Mouse (Mus musculus) C2C12 (cell line): ENCODE measurements at regions not wholly inside any gene's neighbourhood (a gene's known extent, or its start where the extent isn't known, plus 50 kb on each side); places are given as distances from the start of the nearest gene placed in this dataset.

Experiments used
- H3K27me3 ChIP-seq: one replicate; pipeline ENCODE4 v1.6.1; 2011; ENCODE audit not compliant: control insufficient read depth, insufficient read depth, insufficient read length
- H3K36me3 ChIP-seq: one replicate; pipeline ENCODE4 v1.6.1; 2011; ENCODE audit not compliant: control insufficient read depth, insufficient read depth
- H3K4me3 ChIP-seq: one replicate; pipeline ENCODE4 v1.5.1; 2011; ENCODE audit warnings: mild to moderate bottlenecking, control low read depth; ENCODE audit not compliant: poor library complexity, insufficient read depth, severe bottlenecking
- H3K79me2 ChIP-seq: one replicate; pipeline ENCODE4 v1.6.1; 2011; ENCODE audit not compliant: control insufficient read depth, insufficient read depth
- H3K79me3 ChIP-seq: one replicate; pipeline ENCODE4 v1.6.1; 2011; ENCODE audit warnings: low read depth, control low read depth
- H3ac ChIP-seq: one replicate; pipeline ENCODE3; 2011; ENCODE audit warnings: low read depth; ENCODE audit not compliant: control insufficient read depth, insufficient read length
- CEBPB ChIP-seq: IDR thresholded peaks from one replicate; pipeline ENCODE4 v1.6.1; 2011; ENCODE audit warnings: low read depth, mild to moderate bottlenecking, control low read depth, moderate library complexity
- CTCF ChIP-seq: IDR thresholded peaks from one replicate; pipeline ENCODE4 v1.5.1; 2011; ENCODE audit not compliant: control insufficient read depth, insufficient read depth, insufficient read length
- FOSL1 ChIP-seq: IDR thresholded peaks from one replicate; pipeline ENCODE4 v1.8.0; 2011; ENCODE audit warnings: mild to moderate bottlenecking, low read length; ENCODE audit not compliant: poor library complexity, insufficient read depth, severe bottlenecking
- MAX ChIP-seq: IDR thresholded peaks from one replicate; pipeline ENCODE4 v1.6.1; 2011; ENCODE audit warnings: mild to moderate bottlenecking, control low read depth
- MYOD1 ChIP-seq: IDR thresholded peaks from one replicate; pipeline ENCODE4 v1.6.1; 2011; ENCODE audit warnings: low read depth; ENCODE audit not compliant: control insufficient read depth, insufficient read length
- MYOG ChIP-seq: IDR thresholded peaks from one replicate; pipeline ENCODE4 v1.6.1; 2011; ENCODE audit not compliant: control insufficient read depth, insufficient read length; ENCODE audit errors: extremely low read depth
- USF1 ChIP-seq: IDR thresholded peaks from one replicate; pipeline ENCODE4 v1.6.1; 2011; ENCODE audit warnings: low read depth, mild to moderate bottlenecking, control low read depth, moderate library complexity

- H3K36me3 ChIP-seq: no peaks in the 10 kb centered on the region
- no peaks in the 10 kb centered on the region for H3K79me3 ChIP-seq
- no peak overlapping the region for H3K4me3 ChIP-seq
- TF ChIP-seq USF1 (no peak), CTCF (no peak), FOSL1 (no peak)
- H3ac ChIP-seq: no peak overlapping the region
- no peaks in the 10 kb centered on the region for H3K79me2 ChIP-seq
- no peaks in the 10 kb centered on the region for H3K27me3 ChIP-seq
These were observed 161.6 kb downstream of the Zfp36l2 start for GRCm38 (mm10) chr17:84026110-84026509.

GRCm38 (mm10) chr17:84022358-84022757 is 165.4 kb downstream of the Zfp36l2 start:
- TF ChIP-seq CEBPB (no peak), MAX (no peak), MYOD1 (no peak), USF1 (no peak), MYOG (no peak), FOSL1 (no peak), CTCF (no peak)

GRCm38 (mm10) chr17:84018817-84019216 is 168.9 kb downstream of the Zfp36l2 start:
- TF ChIP-seq MAX: no peak
- no peak for TF ChIP-seq MYOD1
- no peak for TF ChIP-seq FOSL1
- TF ChIP-seq CTCF: no peak
- TF ChIP-seq USF1: no peak
- TF ChIP-seq CEBPB: no peak
- no peak for TF ChIP-seq MYOG
- Histone ChIP-seq H3K79me3 (no peaks in the 10 kb centered on the region), H3K27me3 (no peaks in the 10 kb centered on the region), H3ac (no peak overlapping the region), H3K36me3 (no peaks in the 10 kb centered on the region), H3K4me3 (no peak overlapping the region), H3K79me2 (no peaks in the 10 kb centered on the region)

More at GRCm38 (mm10) chr17:84022358-84022757, 165.4 kb downstream of the Zfp36l2 start:
- Histone ChIP-seq H3K79me3 (no peaks in the 10 kb centered on the region), H3K36me3 (no peaks in the 10 kb centered on the region), H3K79me2 (no peaks in the 10 kb centered on the region), H3K4me3 (no peak overlapping the region), H3ac (no peak overlapping the region), H3K27me3 (no peaks in the 10 kb centered on the region)

GRCm38 (mm10) chr17:84017891-84018290 is 169.9 kb downstream of the Zfp36l2 start:
- H3K79me3 ChIP-seq: no peaks in the 10 kb centered on the region

GRCm38 (mm10) chr17:84014287-84015039 is 166.7 kb upstream of the Haao start:
- no peak overlapping the region for H3K4me3 ChIP-seq
- no peaks in the 10 kb centered on the region for H3K79me2 ChIP-seq
- TF ChIP-seq FOSL1: no peak
- no peak for TF ChIP-seq CTCF
- TF ChIP-seq CEBPB: no peak
- no peak for TF ChIP-seq MYOG
- no peak for TF ChIP-seq MAX
- TF ChIP-seq MYOD1: no peak
- TF ChIP-seq USF1: no peak
- no peak overlapping the region for H3ac ChIP-seq
- H3K36me3 ChIP-seq: no peaks in the 10 kb centered on the region
- no peaks in the 10 kb centered on the region for H3K27me3 ChIP-seq
- H3K79me3 ChIP-seq: no peaks in the 10 kb centered on the region

More at GRCm38 (mm10) chr17:84017891-84018290, 169.9 kb downstream of the Zfp36l2 start:
- no peaks in the 10 kb centered on the region for H3K27me3 ChIP-seq
- no peak for TF ChIP-seq USF1
- H3K4me3 ChIP-seq: no peak overlapping the region
- H3K36me3 ChIP-seq: no peaks in the 10 kb centered on the region
- no peaks in the 10 kb centered on the region for H3K79me2 ChIP-seq
- H3ac ChIP-seq: no peak overlapping the region

GRCm38 (mm10) chr17:84010492-84011060 is 162.8 kb upstream of the Haao start:
- H3ac ChIP-seq: no peak overlapping the region
- no peaks in the 10 kb centered on the region for H3K36me3 ChIP-seq
- no peaks in the 10 kb centered on the region for H3K79me3 ChIP-seq
- no peaks in the 10 kb centered on the region for H3K27me3 ChIP-seq
- H3K79me2 ChIP-seq: no peaks in the 10 kb centered on the region
- TF ChIP-seq MYOG (no peak), MYOD1 (no peak), CEBPB (no peak), CTCF (no peak), FOSL1 (no peak), MAX (no peak), USF1 (no peak)
- H3K4me3 ChIP-seq: no peak overlapping the region
